Mouse (Mus musculus): Measurements from ENCODE around the gene Ano1. TPM values are rescaled to one million over a fixed set of nuclear protein-coding genes. Genes with fewer than 3 reads are reported as not detected.

The Ano1 gene
- polyA plus RNA-seq (2014; fragmentation: Nextera tagmentation; extraction: Ambion mirVana) = 7.3 and 7.5 TPM in 2 replicates

DNA sequence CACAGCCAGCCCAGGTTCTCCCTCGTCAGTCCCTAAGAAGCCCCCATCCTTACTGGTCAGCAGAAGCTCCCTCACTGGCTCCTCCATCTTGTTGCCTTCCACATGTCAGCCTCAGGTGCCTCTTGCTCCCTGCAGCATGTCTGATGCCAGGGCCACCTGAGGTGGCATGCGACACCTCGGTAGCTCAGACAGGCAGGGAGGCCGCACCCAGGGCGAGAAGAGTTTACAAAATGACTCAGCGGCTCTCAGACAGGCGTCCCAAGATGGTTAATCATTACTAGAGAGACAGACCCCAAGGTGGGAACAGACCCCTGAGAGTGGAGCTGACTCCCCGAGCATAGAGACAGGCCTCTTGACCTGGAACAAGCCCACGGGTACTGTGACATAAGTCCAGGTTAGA lies at the start of gene Ano1:
Ano1 (minus strand) TSS at position 142 of the 400 bp plus-strand sequence.
- H3K4me3 ChIP-seq (ENCODE audit: control insufficient read depth in 1 of 2, insufficient read depth in 1 of 2, low read depth in 1 of 2, low read length in 2 of 2) = no peak within 1 kb of the TSS
- no peak for ATAC-seq (ENCODE audit: insufficient number of reproducible peaks, insufficient read depth, low FRiP score, low read depth)
- peaks cover 14% of the 10 kb centered on the region in 2 experiments for H3K4me1 ChIP-seq (ENCODE audit: control insufficient read depth in 2 of 2, insufficient read depth in 2 of 2, low read length in 2 of 2)
- WGBS = 81% methylated on average over 9 of the region's 9 CpGs
- no peaks in the 10 kb centered on the region for H3K9me3 ChIP-seq (ENCODE audit: control insufficient read depth, low read length)
- H3K4me2 ChIP-seq (ENCODE audit: low read length) = no peak within 1 kb of the TSS
- H3K27me3 ChIP-seq (ENCODE audit: control insufficient read depth, insufficient read depth, low read length) = no peaks in the 10 kb centered on the region; the same call in 1 of the 2 replicates
- no peak within 1 kb of the TSS for H3K27ac ChIP-seq (replicated peaks in 1 of 2; ENCODE audit: control insufficient read depth in 1 of 2, insufficient read depth in 1 of 2, low read depth in 2 of 2, low read length in 2 of 2)
- no peak within 1 kb of the TSS for H3K9ac ChIP-seq (ENCODE audit: low read length)
- no peaks in the 10 kb centered on the region for H3K36me3 ChIP-seq (ENCODE audit: control insufficient read depth, insufficient read depth, low read length)

DNA sequence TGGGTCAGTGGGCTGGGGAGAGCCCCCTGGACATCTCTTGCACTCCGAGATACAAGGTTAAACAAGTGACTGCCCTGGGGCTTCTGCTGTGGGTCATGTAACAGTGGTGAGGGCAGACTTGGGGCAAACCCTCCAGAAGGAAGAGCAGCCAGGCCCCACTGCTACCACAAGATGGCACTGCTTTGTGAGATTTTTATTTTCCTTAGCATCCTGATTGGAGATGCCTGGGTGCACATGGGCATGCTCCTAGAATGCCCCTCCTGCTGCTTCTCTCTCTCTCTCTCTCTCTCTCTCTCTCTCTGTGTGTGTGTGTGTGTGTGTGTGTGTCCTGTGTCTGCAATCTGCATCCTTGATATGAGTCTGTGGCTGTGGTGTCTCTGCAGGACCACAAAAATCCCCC lies 46.7 kb upstream of the Ano1 start:
- H3K4me3 ChIP-seq (ENCODE audit: control insufficient read depth in 1 of 2, insufficient read depth in 1 of 2, low read depth in 1 of 2, low read length in 2 of 2) = no peak overlapping the region
- WGBS = 50% methylated on average over 1 of the region's 1 CpGs
- peaks cover 38% of the 10 kb centered on the region; the same call in 1 of the 2 replicates for H3K27me3 ChIP-seq (ENCODE audit: control insufficient read depth, insufficient read depth, low read length)

DNA sequence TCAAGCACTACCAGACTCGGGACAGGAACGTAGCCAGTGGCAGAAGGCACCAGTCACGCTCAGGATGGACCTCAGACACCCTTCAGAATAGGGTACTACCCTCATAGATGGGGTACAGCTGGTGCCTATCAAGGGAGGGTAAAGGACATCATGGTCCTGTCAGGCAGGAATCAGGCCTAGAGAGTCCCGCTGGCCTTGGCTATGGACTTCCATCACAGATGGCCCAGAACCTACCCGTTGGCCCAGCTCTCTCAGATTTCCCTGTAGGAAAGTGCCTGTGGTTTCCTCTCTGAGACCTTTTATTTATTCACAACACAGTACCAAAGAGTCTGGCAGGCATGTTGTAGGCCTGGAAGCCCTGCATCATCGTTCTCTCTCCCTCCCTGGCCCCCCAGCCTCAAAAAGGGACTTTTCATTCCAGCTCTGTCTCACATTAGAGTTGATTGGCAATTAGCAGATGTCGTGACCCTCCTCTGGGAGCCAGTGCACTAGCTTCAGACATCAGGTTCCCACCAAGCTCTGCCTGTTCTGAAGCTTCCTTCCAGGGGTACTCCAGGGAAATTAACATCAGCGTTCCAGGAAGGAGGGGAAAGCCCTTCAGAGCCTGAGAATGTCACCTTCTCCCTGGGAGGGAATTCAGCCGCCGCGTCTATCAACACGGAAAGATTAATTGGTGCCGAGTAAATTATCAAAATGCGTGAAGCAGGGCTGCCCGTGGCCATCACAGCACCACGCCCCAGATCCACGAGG lies 45.4 kb upstream of the Ano1 start:
- Histone ChIP-seq H3K4me1 (ENCODE audit: control insufficient read depth in 2 of 2, insufficient read depth in 2 of 2, low read length in 2 of 2) (peaks cover 0 to 6% of the 10 kb centered on the region in 2 experiments; a peak in 2 of 4 replicates), H3K9me3 (ENCODE audit: control insufficient read depth, low read length) (no peaks in the 10 kb centered on the region), H3K27me3 (ENCODE audit: control insufficient read depth, insufficient read depth, low read length) (peaks cover 41% of the 10 kb centered on the region; the same call in 1 of the 2 replicates), H3K9ac (ENCODE audit: low read length) (no peak overlapping the region), H3K36me3 (ENCODE audit: control insufficient read depth, insufficient read depth, low read length) (no peaks in the 10 kb centered on the region), H3K4me3 (ENCODE audit: control insufficient read depth in 1 of 2, insufficient read depth in 1 of 2, low read depth in 1 of 2, low read length in 2 of 2) (no peak overlapping the region), H3K27ac (replicated peaks in 1 of 2; ENCODE audit: control insufficient read depth in 1 of 2, insufficient read depth in 1 of 2, low read depth in 2 of 2, low read length in 2 of 2) (no peak overlapping the region), H3K4me2 (ENCODE audit: low read length) (no peak overlapping the region)
- ATAC-seq (ENCODE audit: insufficient number of reproducible peaks, insufficient read depth, low FRiP score, low read depth) = no peak
- 64% methylated on average over 17 of the region's 17 CpGs for WGBS

More for the DNA sequence above, 46.7 kb upstream of the Ano1 start:
- H3K9ac ChIP-seq (ENCODE audit: low read length) = no peak overlapping the region
- peaks cover 0 to 6% of the 10 kb centered on the region in 2 experiments; a peak in 2 of 4 replicates for H3K4me1 ChIP-seq (ENCODE audit: control insufficient read depth in 2 of 2, insufficient read depth in 2 of 2, low read length in 2 of 2)
- no peaks in the 10 kb centered on the region for H3K36me3 ChIP-seq (ENCODE audit: control insufficient read depth, insufficient read depth, low read length)
- no peak overlapping the region for H3K27ac ChIP-seq (replicated peaks in 1 of 2; ENCODE audit: control insufficient read depth in 1 of 2, insufficient read depth in 1 of 2, low read depth in 2 of 2, low read length in 2 of 2)
- no peak for ATAC-seq (ENCODE audit: insufficient number of reproducible peaks, insufficient read depth, low FRiP score, low read depth)
- no peak overlapping the region for H3K4me2 ChIP-seq (ENCODE audit: low read length)
- no peaks in the 10 kb centered on the region for H3K9me3 ChIP-seq (ENCODE audit: control insufficient read depth, low read length)

DNA sequence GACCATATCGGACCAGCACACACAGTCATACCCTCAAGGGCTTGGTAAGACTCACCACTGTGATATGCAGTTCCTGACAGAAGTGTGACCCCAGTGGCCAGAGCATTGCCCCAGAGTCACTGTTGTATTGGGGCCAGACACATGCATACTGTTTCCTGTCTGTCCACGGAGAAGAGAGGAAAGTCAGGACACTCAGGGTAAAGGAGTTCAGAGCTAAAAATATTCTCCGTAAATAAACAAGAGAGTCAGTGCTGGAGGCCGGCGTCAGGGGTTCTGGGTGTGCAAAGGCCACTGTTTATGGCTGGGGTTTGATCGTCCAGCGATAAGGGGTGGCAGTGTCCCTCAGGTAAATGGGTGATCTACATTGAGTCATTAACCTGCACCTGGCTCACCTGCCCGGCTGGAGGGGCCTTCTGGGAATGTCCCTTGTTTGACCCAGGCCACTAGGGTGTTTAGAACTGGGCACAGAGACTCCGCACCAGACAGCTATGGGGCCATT lies 44.3 kb upstream of the Ano1 start:
- WGBS = 55% methylated on average over 9 of the region's 9 CpGs
- no peak for ATAC-seq (ENCODE audit: insufficient number of reproducible peaks, insufficient read depth, low FRiP score, low read depth)
- Histone ChIP-seq H3K27ac (replicated peaks in 1 of 2; ENCODE audit: control insufficient read depth in 1 of 2, insufficient read depth in 1 of 2, low read depth in 2 of 2, low read length in 2 of 2) (no peak overlapping the region), H3K4me3 (ENCODE audit: control insufficient read depth in 1 of 2, insufficient read depth in 1 of 2, low read depth in 1 of 2, low read length in 2 of 2) (no peak overlapping the region), H3K4me2 (ENCODE audit: low read length) (no peak overlapping the region), H3K9me3 (ENCODE audit: control insufficient read depth, low read length) (no peaks in the 10 kb centered on the region), H3K36me3 (ENCODE audit: control insufficient read depth, insufficient read depth, low read length) (no peaks in the 10 kb centered on the region), H3K4me1 (ENCODE audit: control insufficient read depth in 2 of 2, insufficient read depth in 2 of 2, low read length in 2 of 2) (peaks cover 0 to 6% of the 10 kb centered on the region in 2 experiments; a peak in 2 of 4 replicates), H3K9ac (ENCODE audit: low read length) (no peak overlapping the region), H3K27me3 (ENCODE audit: control insufficient read depth, insufficient read depth, low read length) (peaks cover 40% of the 10 kb centered on the region; the same call in 1 of the 2 replicates)

DNA sequence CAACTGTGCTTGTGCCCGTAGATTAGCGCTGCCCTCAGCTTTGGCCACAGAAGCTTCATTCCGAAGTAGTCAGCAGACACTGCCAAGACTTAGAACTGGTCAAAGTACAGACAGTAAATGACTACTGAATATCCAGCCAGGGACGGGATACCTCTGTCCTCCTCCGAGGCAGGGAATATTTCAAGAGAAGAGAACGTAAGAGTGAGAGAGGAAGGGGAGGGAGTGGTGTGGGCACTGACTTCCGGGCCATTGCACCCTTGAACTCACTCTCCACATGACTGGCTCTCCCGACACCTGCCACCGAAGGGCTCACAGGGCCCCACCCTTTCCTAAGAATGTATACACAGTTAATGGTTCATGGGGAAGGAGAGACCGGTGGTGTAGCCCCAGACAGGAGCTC lies 41.5 kb upstream of the Ano1 start:
- H3K4me2 ChIP-seq (ENCODE audit: low read length) = no peak overlapping the region
- peaks cover 10 to 22% of the 10 kb centered on the region in 2 experiments for H3K4me1 ChIP-seq (ENCODE audit: control insufficient read depth in 2 of 2, insufficient read depth in 2 of 2, low read length in 2 of 2)
- no peak overlapping the region for H3K27ac ChIP-seq (replicated peaks in 1 of 2; ENCODE audit: control insufficient read depth in 1 of 2, insufficient read depth in 1 of 2, low read depth in 2 of 2, low read length in 2 of 2)
- H3K9ac ChIP-seq (ENCODE audit: low read length) = no peak overlapping the region
- H3K4me3 ChIP-seq (ENCODE audit: control insufficient read depth in 1 of 2, insufficient read depth in 1 of 2, low read depth in 1 of 2, low read length in 2 of 2) = no peak overlapping the region
- H3K27me3 ChIP-seq (ENCODE audit: control insufficient read depth, insufficient read depth, low read length) = peaks cover 21% of the 10 kb centered on the region; the same call in 1 of the 2 replicates
- ATAC-seq (ENCODE audit: insufficient number of reproducible peaks, insufficient read depth, low FRiP score, low read depth) = no peak
- no peaks in the 10 kb centered on the region for H3K36me3 ChIP-seq (ENCODE audit: control insufficient read depth, insufficient read depth, low read length)
- 83% methylated on average over 10 of the region's 10 CpGs for WGBS
- no peaks in the 10 kb centered on the region for H3K9me3 ChIP-seq (ENCODE audit: control insufficient read depth, low read length)

DNA sequence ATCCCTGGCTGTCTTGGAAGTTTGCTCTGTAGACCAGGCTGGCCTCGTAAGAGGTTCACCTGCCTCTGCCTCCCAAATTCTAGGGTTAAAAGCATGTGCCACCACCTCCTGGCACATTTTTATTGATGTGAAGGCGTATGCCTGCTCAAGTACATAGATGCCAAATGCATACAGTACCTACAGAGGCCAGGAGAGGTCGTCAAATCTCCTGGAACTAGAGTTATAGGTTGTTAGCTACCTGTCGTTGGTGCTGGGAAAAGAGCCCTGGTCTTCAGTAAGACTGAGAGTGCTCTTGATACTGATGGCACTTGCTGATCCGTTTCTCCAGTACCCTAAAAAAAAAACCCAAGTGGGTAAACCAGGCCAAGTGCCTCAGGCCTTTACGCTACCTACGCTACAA lies 39.7 kb upstream of the Ano1 start:
- no peak for ATAC-seq (ENCODE audit: insufficient number of reproducible peaks, insufficient read depth, low FRiP score, low read depth)
- H3K27me3 ChIP-seq (ENCODE audit: control insufficient read depth, insufficient read depth, low read length) = peaks cover 22% of the 10 kb centered on the region; the same call in 1 of the 2 replicates
- 86% methylated on average over 7 of the region's 7 CpGs for WGBS
- H3K27ac ChIP-seq (replicated peaks in 1 of 2; ENCODE audit: control insufficient read depth in 1 of 2, insufficient read depth in 1 of 2, low read depth in 2 of 2, low read length in 2 of 2) = no peak overlapping the region
- H3K4me2 ChIP-seq (ENCODE audit: low read length) = no peak overlapping the region
- no peak overlapping the region for H3K9ac ChIP-seq (ENCODE audit: low read length)
- no peaks in the 10 kb centered on the region for H3K9me3 ChIP-seq (ENCODE audit: control insufficient read depth, low read length)
- no peak overlapping the region for H3K4me3 ChIP-seq (ENCODE audit: control insufficient read depth in 1 of 2, insufficient read depth in 1 of 2, low read depth in 1 of 2, low read length in 2 of 2)
- H3K36me3 ChIP-seq (ENCODE audit: control insufficient read depth, insufficient read depth, low read length) = no peaks in the 10 kb centered on the region
- peaks cover 19 to 30% of the 10 kb centered on the region in 2 experiments for H3K4me1 ChIP-seq (ENCODE audit: control insufficient read depth in 2 of 2, insufficient read depth in 2 of 2, low read length in 2 of 2)

DNA sequence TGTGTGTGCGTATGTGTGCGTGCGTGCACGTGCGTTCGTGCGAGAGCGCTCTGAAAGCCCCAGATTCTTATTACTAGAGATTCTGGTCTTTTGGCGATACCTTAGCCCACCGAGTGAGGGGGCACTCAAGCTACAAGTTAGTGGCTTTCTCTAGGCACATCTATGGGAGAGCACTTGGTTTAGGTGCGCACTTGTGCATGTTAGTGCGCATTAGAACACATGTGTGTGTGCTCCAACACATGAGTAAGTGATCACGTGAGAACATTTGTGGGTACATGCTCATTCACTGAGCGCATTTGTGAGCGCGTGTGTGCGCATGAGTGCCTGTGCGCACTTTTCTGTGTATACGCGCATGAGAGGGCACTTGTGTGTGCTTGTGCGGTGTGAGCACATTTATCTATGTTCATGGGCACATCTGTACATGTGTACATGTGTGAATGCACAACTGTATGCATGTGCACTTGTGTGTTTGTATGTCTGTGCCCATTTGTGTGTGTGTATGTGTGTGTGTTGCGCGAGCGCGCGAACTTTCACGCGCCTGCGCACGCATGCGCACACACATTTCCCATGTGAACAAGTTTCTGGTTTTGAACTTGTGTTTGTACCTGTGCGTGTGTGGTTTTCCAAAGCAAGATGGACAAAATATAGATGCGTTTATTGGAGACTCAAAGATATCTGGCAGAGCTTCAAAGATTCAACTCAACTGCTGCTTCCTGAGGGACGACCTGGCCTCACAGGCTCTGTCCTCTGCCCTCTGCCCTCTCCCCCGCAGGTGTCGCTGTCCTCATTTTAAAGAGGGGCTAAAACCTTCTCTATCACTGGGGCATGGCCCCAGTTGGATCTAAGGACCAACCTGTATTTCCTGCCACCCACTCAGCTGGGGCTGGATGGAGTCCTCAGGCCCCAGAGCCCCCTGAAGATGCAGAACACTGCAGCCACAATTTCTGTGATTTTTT lies 38.1 kb upstream of the Ano1 start:
- H3K27ac ChIP-seq (replicated peaks in 1 of 2; ENCODE audit: control insufficient read depth in 1 of 2, insufficient read depth in 1 of 2, low read depth in 2 of 2, low read length in 2 of 2) = no peak overlapping the region
- ATAC-seq (ENCODE audit: insufficient number of reproducible peaks, insufficient read depth, low FRiP score, low read depth) = no peak
- no peak overlapping the region for H3K9ac ChIP-seq (ENCODE audit: low read length)
- no peaks in the 10 kb centered on the region for H3K9me3 ChIP-seq (ENCODE audit: control insufficient read depth, low read length)
- no peaks in the 10 kb centered on the region for H3K36me3 ChIP-seq (ENCODE audit: control insufficient read depth, insufficient read depth, low read length)
- WGBS = 52% methylated on average over 36 of the region's 36 CpGs
- peak overlapping the region; percentile 58 for H3K4me2 ChIP-seq (ENCODE audit: low read length)
- H3K27me3 ChIP-seq (ENCODE audit: control insufficient read depth, insufficient read depth, low read length) = peaks cover 34% of the 10 kb centered on the region
- H3K4me3 ChIP-seq (ENCODE audit: control insufficient read depth in 1 of 2, insufficient read depth in 1 of 2, low read depth in 1 of 2, low read length in 2 of 2) = peak overlapping the region; percentile 22 to 25; a peak in 2 of 4 replicates
- H3K4me1 ChIP-seq (ENCODE audit: control insufficient read depth in 2 of 2, insufficient read depth in 2 of 2, low read length in 2 of 2) = peaks cover 22 to 27% of the 10 kb centered on the region in 2 experiments

All from heart, embryonic 14.5 days (tissue).